Mouse (Mus musculus): ENCODE measurements around the gene Fgf22.

DNA sequence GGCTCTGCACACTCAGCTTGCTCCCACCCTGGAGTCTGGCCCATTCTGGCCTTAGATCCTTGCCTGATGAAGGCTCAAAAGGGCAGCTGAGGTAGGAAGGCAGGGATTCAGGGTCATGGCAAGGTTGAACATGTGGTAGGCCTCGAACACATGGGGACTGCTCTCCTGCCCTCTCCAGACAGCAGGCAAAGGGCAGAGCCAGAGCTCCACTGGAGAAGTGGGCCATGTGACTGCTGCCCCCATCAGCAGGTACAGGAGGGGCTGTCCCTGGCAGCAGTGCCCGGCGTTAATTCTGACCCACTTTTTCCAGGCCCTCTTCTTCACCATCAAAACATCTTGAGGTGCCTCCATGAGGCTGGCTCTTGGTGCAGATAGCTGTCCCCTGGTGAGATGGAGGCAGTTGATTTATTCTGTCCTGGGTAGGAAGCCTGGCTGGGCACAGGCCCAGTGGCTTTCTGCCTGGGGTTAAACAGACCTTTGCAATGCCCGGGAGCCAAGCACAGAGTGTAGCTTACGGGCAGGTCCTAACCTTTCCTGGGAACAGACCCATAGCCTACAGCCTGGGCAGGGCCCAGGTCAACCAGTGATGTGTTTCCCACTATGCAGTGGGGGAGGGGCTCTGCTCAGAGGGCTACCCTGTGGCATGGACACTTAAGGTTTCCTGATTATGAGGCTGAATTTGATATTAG, 48.3 kb upstream of the Fgf22 start:
- TF ChIP-seq HCFC1 (IDR thresholded peaks at IDR 0.05; ENCODE audit: borderline replicate concordance, insufficient read depth, low read length) (no peak), ZC3H11A (IDR thresholded peaks at IDR 0.05; ENCODE audit: borderline replicate concordance, low read depth, low read length) (no peak), CHD2 (IDR thresholded peaks at IDR 0.05; ENCODE audit: low read depth, low read length) (no peak)
